Mouse (Mus musculus): Measurements from ENCODE around the gene Dab1.

DNA sequence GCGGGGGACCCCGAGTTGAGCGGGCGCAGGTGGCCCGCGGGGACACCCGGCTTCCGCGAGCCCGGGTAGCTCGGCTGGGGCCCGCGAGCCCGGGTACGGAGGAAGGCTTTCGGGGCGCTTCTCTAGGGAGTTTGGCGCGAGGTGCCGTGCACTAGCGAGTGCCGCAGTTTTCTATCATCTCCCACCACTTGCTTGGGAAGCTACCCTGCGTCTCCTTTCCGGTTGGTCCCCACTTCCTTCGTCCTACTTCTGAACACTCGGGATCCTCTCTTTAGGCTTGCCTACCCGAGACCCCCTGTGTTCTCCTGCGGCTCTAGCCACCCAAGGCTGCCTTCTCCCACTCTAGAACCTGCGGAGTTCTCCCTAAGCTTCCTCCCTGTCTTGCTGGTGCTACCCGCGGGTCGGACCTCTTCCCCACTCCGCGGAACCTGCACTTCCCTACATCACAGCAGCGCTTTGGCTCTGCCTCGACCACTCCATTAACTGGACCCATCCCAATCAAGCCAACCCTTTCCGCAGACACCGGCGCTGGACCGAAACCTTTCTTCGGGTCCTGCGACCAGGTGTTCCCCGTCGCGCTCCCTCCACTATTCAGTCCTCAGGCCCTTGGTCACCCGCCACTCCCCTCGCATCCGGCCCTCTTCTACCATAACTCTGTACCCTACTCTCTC is 748.7 kb downstream of the Dab1 start:
- no peak for TF ChIP-seq USF1 (IDR thresholded peaks at IDR 0.05; ENCODE audit: low read depth, low read length)
- TF ChIP-seq ZC3H11A (IDR thresholded peaks at IDR 0.05; ENCODE audit: low read depth, low read length), result no peak
- no peak for TF ChIP-seq POLR2A (IDR thresholded peaks at IDR 0.05; ENCODE audit: control insufficient read depth in 1 of 2, insufficient read depth in 1 of 2, low read depth in 1 of 2, low read length in 2 of 2, poor library complexity in 1 of 2)
- no peak for TF ChIP-seq CTCF (IDR thresholded peaks at IDR 0.05 in 2 of 3, conservative IDR thresholded peaks at IDR 0.05 in 1 of 3; ENCODE audit: control insufficient read depth in 1 of 3, insufficient read depth in 1 of 3, low read depth in 2 of 3, low read length in 3 of 3, poor library complexity in 1 of 3, severe bottlenecking in 1 of 3)
- TF ChIP-seq RCOR1 (IDR thresholded peaks at IDR 0.05; ENCODE audit: low read depth, low read length), result no peak
- no peak for TF ChIP-seq ZNF384 (IDR thresholded peaks at IDR 0.05; ENCODE audit: low read depth, low read length)
- TF ChIP-seq SIN3A (IDR thresholded peaks at IDR 0.05; ENCODE audit: low read length), result no peak
- TF ChIP-seq TCF12 (IDR thresholded peaks at IDR 0.05; ENCODE audit: low read depth, low read length), result no peak
- no peak for TF ChIP-seq EP300 (IDR thresholded peaks at IDR 0.05; ENCODE audit: low read depth in 1 of 2, low read length in 2 of 2)
- no peak for TF ChIP-seq JUND (IDR thresholded peaks at IDR 0.05; ENCODE audit: low read depth, low read length)
- TF ChIP-seq CHD1 (IDR thresholded peaks at IDR 0.05; ENCODE audit: low read depth, low read length), result no peak

All from MEL (cell line).